Mouse (Mus musculus) embryo, embryonic 10.5 days (tissue): ENCODE measurements around the gene Ptrhd1.
A peak's percentile ranks its signal among the peaks of the same experiment; 100 is the strongest.
"Not testable (repeated sequence)": the region's sequence is repeated elsewhere in the genome, so short reads cannot be mapped to it uniquely, and the experiment has no call there.

Source experiments
- DNase-seq: peaks from one replicate; pipeline ENCODE4 v3.0.0-alpha.2; 2015; ENCODE audit warnings: low spot score

Ptrhd1 gene

GRCm38 (mm10) chr12:4233572-4234508 is at the start of gene Ptrhd1, which contains the start of gene Cenpo:
TSS of gene Ptrhd1 (plus strand) at chr12:4234027.
TSS of gene Cenpo (minus strand) at chr12:4234294.
- peak; percentile 97 for DNase-seq

- no peak for DNase-seq
These were observed 49.2 kb upstream of the Ptrhd1 start for GRCm38 (mm10) chr12:4184648-4185047.

GRCm38 (mm10) chr12:4188171-4189059 is 45.4 kb upstream of the Ptrhd1 start:
- DNase-seq: peak; percentile 71

GRCm38 (mm10) chr12:4189060-4189447 is 44.8 kb upstream of the Ptrhd1 start:
- peak; percentile 51 for DNase-seq

GRCm38 (mm10) chr12:4192514-4192913 is 41.3 kb upstream of the Ptrhd1 start:
- no peak for DNase-seq

GRCm38 (mm10) chr12:4193025-4193740 is 40.6 kb upstream of the Ptrhd1 start:
- DNase-seq: peak; percentile 29

- no peak for DNase-seq
These were observed 39.2 kb upstream of the Ptrhd1 start for GRCm38 (mm10) chr12:4194643-4195042.

- DNase-seq: no peak
These were observed 35.1 kb upstream of the Ptrhd1 start for GRCm38 (mm10) chr12:4198702-4199101.

- no peak for DNase-seq
These were observed 34.6 kb upstream of the Ptrhd1 start for GRCm38 (mm10) chr12:4199271-4199670.

GRCm38 (mm10) chr12:4201454-4202200 is 32.2 kb upstream of the Ptrhd1 start:
- DNase-seq: no peak

GRCm38 (mm10) chr12:4202206-4202605 is 31.6 kb upstream of the Ptrhd1 start:
- DNase-seq: no peak

- DNase-seq: no peak
These were observed 27.7 kb upstream of the Ptrhd1 start for GRCm38 (mm10) chr12:4206106-4206505.

- DNase-seq: peak; percentile 68
These were observed 25.3 kb upstream of the Ptrhd1 start for GRCm38 (mm10) chr12:4208405-4209133.

- no peak for DNase-seq
These were observed 24.6 kb upstream of the Ptrhd1 start for GRCm38 (mm10) chr12:4209196-4209595.

GRCm38 (mm10) chr12:4211174-4211573 is 22.7 kb upstream of the Ptrhd1 start:
- no peak for DNase-seq

- peak; percentile 11 for DNase-seq
These were observed 20.9 kb upstream of the Ptrhd1 start for GRCm38 (mm10) chr12:4212908-4213307.

- DNase-seq: no peak
These were observed 3.7 kb upstream of the Ptrhd1 start for GRCm38 (mm10) chr12:4230156-4230555.

- no peak for DNase-seq
These were observed 1.1 kb upstream of the Ptrhd1 start for GRCm38 (mm10) chr12:4232777-4233176.

GRCm38 (mm10) chr12:4237481-4237880 is 3.7 kb downstream of the Ptrhd1 start:
- DNase-seq: no peak

GRCm38 (mm10) chr12:4240281-4240680 is 6.5 kb downstream of the Ptrhd1 start:
- DNase-seq: not testable (repeated sequence)
